Mouse (Mus musculus): ENCODE results near the gene Tmem52. TPM values are rescaled to one million over a fixed set of nuclear protein-coding genes. Genes with fewer than 3 reads are reported as not detected.

Gene Tmem52
- total RNA-seq (2023), result not detected

GRCm38 (mm10) chr4:155468952-155469351 lies at the start of gene Tmem52:
TSS of gene Tmem52 (plus strand) at chr4:155469114.

GRCm38 (mm10) chr4:155490990-155491504 lies 22.1 kb downstream of the Tmem52 start, which contains the start of gene Gnb1:
TSS of gene Gnb1 (plus strand) at chr4:155491361.

Other genes with a start within 250 kb of the Tmem52 start
- 167 TPM for gene Ski, start 246.5 kb upstream of the Tmem52 start, total RNA-seq (2023)
- gene Faap20, start 219.3 kb upstream of the Tmem52 start, total RNA-seq (2023), result 40.8 TPM
- gene Prkcz, start 107.8 kb upstream of the Tmem52 start, total RNA-seq (2023), result 18.4 TPM
- gene Gabrd, start 71.0 kb upstream of the Tmem52 start, total RNA-seq (2023), result not detected
- gene Cfap74, start 59.9 kb upstream of the Tmem52 start, total RNA-seq (2023), result 0.70 TPM
- 275 TPM for gene Gnb1, start 22.2 kb downstream of the Tmem52 start, total RNA-seq (2023)
- gene Nadk, start 93.3 kb downstream of the Tmem52 start, total RNA-seq (2023), result 46.9 TPM
- gene Slc35e2, start 132.3 kb downstream of the Tmem52 start, total RNA-seq (2023), result 34.9 TPM
- 204 TPM for gene Cdk11b, start 155.7 kb downstream of the Tmem52 start, total RNA-seq (2023)
- not detected for gene Gm10563, start 176.3 kb downstream of the Tmem52 start, total RNA-seq (2023)
- gene Mmp23, start 184.3 kb downstream of the Tmem52 start, total RNA-seq (2023), result not detected
- 35.2 TPM for gene Mib2, start 200.1 kb downstream of the Tmem52 start, total RNA-seq (2023)
- gene Fndc10, start 225.2 kb downstream of the Tmem52 start, total RNA-seq (2023), result 8.0 TPM
- gene Ssu72, start 235.7 kb downstream of the Tmem52 start, total RNA-seq (2023), result 69.3 TPM

Measured in CD4-positive naive resting alpha-beta T cell, adult 76 days (primary cell).